Mouse (Mus musculus): ENCODE results near the gene Dnah2. TPM values are rescaled to one million over a fixed set of nuclear protein-coding genes. Genes with fewer than 3 reads are reported as not detected.

The Dnah2 gene
- total RNA-seq, 2 experiments from 2014 or later: 0.03 to 0.48 TPM

- no peak for DNase-seq
Observed at GRCm38 (mm10) chr11:69527098-69528030, 21.5 kb downstream of the Dnah2 start.

DNA sequence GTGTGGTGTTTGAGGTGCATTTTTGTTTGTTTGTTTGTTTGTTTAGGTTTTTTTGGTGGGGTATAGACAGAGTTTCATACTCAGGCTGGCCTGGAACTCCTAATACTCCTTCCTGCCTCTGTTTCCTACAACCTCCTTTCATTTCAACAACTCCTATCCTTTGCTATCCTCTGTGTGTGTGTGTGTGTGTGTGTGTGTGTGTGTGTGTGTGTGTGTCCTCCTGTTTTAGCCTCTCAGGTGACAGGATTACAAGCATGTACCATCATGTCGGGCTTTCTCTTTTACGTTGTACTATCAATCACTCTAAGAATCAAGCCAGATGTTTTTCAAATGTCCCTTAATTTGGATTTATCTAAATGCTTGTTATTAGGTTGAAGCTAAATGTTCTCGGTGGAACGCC lies 22.3 kb downstream of the Dnah2 start:
- DNase-seq: no peak

- DNase-seq: no peak
Observed at GRCm38 (mm10) chr11:69525661-69526060, 23.2 kb downstream of the Dnah2 start.

DNA sequence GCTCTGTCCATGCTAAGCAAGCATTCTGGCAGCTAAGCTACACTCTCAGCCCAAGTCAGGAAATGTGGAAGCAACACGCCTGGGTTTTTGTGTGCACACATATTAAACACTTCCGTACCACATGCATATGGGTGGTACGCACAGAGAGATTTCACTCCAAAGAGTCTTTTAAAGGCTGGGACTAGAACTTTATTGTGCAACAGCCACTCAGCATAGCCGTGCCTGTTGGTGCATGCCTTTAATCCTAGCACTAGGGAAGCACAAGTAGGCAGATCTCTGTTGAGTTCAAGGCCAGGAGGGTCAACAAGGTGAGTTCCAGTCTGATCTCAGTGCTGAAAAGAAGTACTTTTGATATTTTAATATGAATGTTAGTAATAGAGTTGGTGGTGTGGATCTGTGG lies 25.3 kb downstream of the Dnah2 start:
- no peak for DNase-seq

- DNase-seq: no peak
Observed at GRCm38 (mm10) chr11:69521526-69522149, 27.3 kb downstream of the Dnah2 start.

DNA sequence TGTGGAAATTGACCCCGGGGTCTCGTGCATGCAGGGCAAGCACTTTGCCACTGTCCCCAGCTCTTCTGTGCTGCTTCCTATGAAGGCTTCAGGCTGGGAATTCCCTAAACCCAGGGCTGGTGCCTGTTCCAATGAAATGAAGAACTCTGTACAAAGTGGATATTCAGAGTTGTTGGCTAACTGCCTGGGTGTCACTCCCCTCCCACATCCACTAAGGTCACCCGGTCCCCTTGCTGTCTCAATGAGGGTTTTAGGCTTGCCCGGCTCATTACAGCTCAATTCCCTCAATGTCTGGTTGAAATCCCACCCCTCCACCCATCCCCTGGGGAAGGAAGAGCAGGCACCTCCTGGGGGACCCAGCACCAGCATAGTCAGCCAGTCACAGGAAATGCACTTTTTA lies 28.9 kb downstream of the Dnah2 start:
- DNase-seq: no peak

DNA sequence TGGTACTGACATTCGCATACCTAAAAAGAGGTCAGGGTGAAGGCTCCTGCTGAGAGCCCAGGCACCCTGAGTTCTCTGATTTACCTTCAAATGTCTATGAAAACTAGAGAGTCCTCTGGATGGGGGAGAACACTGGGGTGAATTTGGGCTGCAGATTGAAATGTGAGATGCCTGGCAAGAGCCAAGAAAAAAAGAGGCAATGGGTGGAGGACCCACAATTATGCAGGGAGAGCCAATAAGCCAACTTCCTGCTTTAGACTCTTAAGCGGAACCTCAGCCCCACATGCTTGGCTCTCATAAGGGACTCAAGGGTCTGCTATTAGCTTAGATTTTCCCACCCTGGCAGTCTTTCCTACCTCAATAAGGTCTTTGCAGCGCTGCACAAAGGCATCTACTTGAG lies 32.2 kb downstream of the Dnah2 start:
- DNase-seq: no peak

- no peak for DNase-seq
Observed at GRCm38 (mm10) chr11:69516151-69516640, 32.7 kb downstream of the Dnah2 start.

GRCm38 (mm10) chr11:69513840-69514239 lies 35.1 kb downstream of the Dnah2 start:
- DNase-seq: no peak

DNA sequence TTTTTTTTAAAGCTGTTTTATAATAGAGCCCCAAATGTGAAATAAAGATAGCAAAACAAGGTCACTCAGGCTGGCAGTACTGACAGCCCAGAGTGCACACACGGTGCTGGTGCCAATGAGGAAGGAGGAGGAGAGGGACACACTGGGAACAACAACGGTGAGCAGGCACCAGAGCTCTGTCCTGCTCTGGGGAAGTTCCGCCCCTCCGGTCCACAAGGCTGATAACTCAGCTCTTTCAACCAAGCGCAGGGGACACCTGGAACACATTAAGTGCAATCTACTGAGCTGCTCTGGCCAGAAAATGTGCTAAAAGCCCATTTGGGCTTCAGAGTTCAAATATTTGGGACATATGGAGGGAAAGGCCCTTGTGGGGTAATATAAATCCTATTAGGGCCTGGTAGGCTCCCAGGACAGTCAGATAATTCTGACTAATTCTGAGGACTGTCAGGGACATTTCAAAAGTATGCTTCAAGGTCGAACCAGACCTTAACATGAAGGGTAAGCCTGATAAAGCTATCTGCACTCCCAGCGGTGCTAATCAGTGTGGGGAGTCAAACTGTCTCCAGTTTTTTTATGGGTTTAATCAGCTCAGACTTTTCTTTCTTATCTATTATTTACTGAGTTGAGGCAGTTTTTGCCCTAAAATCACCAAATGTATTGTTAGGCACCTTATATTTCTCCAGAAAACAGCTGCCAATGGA lies 38.0 kb downstream of the Dnah2 start:
- DNase-seq: no peak

GRCm38 (mm10) chr11:69503863-69504280 lies 45.0 kb downstream of the Dnah2 start:
- DNase-seq: peak; percentile 53

- DNase-seq: no peak
Observed at GRCm38 (mm10) chr11:69501555-69501954, 47.4 kb downstream of the Dnah2 start.

DNA sequence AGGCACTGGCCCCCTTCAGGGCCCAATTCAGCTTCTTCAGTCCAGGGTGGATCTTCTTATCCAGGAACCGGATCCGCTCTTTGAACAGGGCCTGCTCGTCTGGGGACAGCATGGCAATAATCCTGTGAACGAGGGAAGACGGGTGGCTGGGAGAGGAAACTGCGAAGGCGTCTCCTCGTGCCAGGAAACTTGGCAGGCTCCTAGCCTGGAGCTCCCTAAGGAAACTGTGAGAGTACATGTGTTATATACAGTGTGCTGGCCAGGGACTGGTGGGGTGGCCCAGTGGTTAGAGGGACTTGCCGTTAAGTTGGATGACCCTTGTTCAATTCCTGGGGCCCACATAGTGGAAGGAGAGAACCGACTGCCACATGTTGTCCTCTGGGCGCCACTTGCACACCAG lies 49.8 kb downstream of the Dnah2 start:
- no peak for DNase-seq

DNA sequence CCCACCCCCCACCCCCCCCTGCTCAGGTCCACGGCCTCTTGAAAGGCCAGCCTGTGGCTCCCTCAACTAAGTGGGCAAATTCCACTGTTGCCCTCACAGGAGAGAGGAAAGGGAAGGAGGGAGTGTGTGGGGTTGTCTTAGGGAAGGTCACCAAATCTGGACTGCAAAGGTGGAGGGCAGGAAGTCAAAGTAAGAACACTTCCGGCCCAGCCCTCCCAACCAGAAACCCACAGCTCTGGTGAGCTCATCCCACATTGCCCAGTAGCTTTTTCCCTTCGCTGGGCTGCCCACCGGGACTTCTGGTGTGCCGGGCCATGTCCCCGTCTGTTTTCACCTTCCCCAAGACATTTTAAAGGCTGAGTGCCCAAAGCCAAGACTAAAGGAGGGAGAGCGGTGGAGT lies 57.2 kb downstream of the Dnah2 start:
- DNase-seq: no peak

DNA sequence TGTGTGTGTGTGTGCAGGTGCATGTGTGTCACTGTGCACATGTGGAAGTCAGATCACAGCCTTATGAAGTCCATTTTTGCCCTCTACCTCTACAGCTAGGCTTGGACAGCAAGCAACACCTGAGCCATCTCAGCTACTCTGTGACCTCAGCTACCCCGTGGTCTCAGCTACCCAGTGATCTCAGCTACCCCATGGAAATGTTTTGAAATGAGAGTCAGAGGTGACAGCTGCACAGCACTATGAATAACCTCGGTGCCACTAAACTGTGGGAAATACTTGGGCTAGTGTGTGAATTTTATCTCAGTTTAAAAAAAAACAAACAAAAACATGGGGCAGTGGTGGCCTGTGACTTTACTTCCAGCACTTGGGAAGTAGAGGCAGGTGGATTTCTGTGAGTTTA lies 58.0 kb downstream of the Dnah2 start:
- DNase-seq: no peak

DNA sequence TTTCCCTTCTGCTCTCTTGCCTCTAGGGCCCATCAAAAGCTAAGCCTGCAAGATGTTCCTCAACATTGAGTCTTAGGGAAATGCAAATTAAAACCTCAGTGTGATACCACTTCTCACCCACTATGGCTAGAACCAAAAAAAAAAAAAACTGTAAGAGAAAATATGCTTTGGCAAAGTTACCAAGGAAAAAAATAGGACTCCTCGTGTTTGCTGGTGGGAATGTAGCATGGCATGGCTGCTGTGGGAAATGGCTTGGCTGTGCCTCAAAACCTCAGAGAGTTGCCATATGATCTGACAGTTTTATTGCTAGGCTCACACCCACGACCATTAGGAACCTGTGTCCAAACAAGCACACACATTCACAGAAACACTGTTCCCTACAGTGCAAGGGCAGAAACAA lies 61.4 kb downstream of the Dnah2 start:
- DNase-seq: no peak

DNA sequence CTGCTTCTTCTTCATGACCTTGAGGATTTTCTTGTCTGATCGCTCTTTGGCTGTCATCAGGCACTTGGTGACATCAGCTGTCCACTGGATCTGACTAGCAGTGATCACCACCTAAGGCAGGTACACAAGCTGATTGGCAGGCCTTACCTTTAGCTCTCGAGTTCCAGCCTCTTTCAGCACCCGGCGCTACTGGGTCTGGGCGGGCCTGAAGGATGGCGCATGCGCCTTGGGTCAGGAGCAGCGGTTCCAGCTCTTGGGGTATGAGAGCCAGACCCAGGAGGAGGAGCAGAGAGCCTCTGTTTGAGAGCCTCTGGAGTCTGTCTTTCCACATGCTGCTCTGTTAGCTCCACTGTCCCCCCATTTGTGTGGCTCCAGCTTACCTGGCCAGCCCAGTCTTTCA lies 71.3 kb downstream of the Dnah2 start:
- DNase-seq: no peak

GRCm38 (mm10) chr11:69476802-69477201 lies 72.1 kb downstream of the Dnah2 start:
- no peak for DNase-seq

DNA sequence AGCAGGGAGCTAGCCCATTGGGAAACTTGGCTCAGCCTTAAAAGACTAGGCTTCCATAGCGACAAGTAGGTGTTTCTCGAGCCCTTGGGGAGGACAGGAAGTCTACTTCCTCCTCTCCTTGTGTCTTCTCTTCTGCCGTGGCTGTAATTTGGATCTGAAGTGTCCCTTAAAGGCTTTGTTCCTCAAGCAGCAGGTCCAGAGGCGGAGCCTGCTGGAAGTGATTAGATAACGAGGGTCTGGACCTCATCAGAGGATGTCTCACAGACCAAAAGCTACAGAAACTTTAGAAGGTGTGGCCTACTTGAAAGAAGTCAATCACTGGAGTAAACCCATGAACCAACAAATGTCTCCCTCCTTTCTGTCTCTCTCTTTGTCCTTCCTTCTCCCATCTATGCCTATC lies 74.2 kb downstream of the Dnah2 start:
- no peak for DNase-seq

- no peak for DNase-seq
Observed at GRCm38 (mm10) chr11:69472687-69473086, 76.2 kb downstream of the Dnah2 start.

DNA sequence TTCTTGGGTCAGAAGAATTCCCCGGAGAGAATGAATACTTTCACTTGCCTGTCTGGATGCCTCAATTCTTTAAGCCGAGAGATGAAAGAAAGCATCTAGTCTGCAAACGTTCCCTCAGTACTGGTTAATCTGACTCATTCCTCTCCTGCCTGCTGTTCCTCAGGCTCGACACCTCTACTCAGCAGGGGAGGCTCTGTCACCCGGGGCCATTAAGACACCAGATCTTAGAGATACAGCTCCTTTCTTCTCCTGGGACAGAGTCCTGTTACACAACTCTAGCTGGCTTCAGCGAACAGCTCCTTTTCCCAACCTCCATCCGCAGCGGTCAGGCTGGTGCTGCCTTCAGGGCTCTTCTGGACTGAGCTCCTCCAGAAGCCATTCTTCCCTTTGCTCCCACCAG lies 77.4 kb downstream of the Dnah2 start:
- no peak for DNase-seq

GRCm38 (mm10) chr11:69469301-69469700 lies 79.6 kb downstream of the Dnah2 start:
- DNase-seq: no peak

- no peak for DNase-seq
Observed at GRCm38 (mm10) chr11:69463996-69464395, 84.9 kb downstream of the Dnah2 start.

Data from gastrocnemius, postnatal 25 days (tissue).